Mouse (Mus musculus) cortical plate, adult 2 months (tissue): ENCODE measurements around the gene 1700020D05Rik. TPM values are rescaled to one million over a fixed set of nuclear protein-coding genes. Genes with fewer than 3 reads are reported as not detected.
A peak's percentile ranks its signal among the peaks of the same experiment; 100 is the strongest.

Source experiments
- H3K27ac ChIP-seq: fragments of 200-500 bp; 2 replicates; pipeline ENCODE4 v1.5.1; 2012; ENCODE audit warnings: low read length, control low read depth, inconsistent platforms; ENCODE audit not compliant: insufficient read depth
- H3K4me1 ChIP-seq: fragments of 200-500 bp; 2 replicates; pipeline ENCODE4 v1.6.1; 2011; ENCODE audit warnings: low read length; ENCODE audit not compliant: control insufficient read depth, insufficient read depth
- H3K4me3 ChIP-seq: fragments of 200-500 bp; 2 replicates; pipeline ENCODE4 v1.5.1; 2011; ENCODE audit warnings: mild to moderate bottlenecking, low read length, control low read depth; ENCODE audit not compliant: insufficient read depth
- CTCF ChIP-seq: fragments of 200-500 bp; IDR thresholded peaks from 2 replicates; pipeline ENCODE4 v1.5.1; 2011; ENCODE audit warnings: mild to moderate bottlenecking, control low read depth, low read length; ENCODE audit not compliant: insufficient read depth; ENCODE audit errors: extremely low read depth
- POLR2A ChIP-seq: fragments of 200-500 bp; IDR thresholded peaks from 2 replicates; pipeline ENCODE4 v1.6.1; 2011; ENCODE audit warnings: mild to moderate bottlenecking, low read length, control low read depth; ENCODE audit not compliant: insufficient read depth; ENCODE audit errors: extremely low read depth
- polyA plus RNA-seq: library from polyadenylated mRNA; depleted of rRNA; stranded (reverse); fragments of >200 nt; gene quantifications from 2 replicates; pipeline ENCODE4 v1.2.3, GENCODE M21; 2012

1700020D05Rik gene
- polyA plus RNA-seq, 1 experiment: 4.7 TPM

GRCm38 (mm10) chr19:5477668-5478300, 25.8 kb downstream of the 1700020D05Rik start:
- Histone ChIP-seq H3K4me1 (peaks cover 3% of the 10 kb centered on the region; the same call in 1 of the 2 replicates), H3K4me3 (no peak overlapping the region), H3K27ac (no peak overlapping the region)
- TF ChIP-seq POLR2A (no peak), CTCF (no peak)

DNA sequence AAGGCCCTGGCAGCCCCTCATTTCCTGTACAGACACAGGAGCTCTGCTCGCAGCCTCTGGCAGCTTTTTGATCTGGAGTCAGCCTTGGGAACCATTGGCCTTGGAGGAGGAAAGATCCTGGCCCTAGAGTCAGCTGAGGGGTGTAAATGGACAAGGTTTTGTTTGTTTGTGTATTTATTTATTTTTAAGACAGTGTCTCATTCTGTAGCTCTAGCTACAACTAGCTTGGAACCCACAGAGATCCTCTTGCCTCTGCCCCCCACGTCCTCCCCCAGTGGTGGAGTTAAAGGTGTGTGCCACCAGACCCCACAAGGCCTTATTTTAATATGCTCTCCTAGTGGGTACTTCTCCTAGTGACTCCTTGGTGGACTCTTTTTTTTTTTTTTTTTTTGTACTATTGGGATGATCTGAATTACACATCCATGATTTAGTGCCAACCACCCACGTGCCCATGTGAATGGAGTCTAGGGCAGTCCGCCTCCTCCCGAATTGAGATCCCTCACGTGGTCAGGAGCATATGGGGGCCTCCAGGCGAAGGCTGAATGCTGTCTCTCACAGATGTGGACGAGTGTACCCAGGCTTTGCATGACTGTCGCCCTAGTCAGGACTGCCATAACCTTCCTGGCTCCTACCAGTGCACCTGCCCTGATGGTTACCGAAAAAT, 26.5 kb downstream of the 1700020D05Rik start:
- Histone ChIP-seq H3K4me1 (peaks cover 3% of the 10 kb centered on the region; the same call in 1 of the 2 replicates), H3K27ac (no peak overlapping the region), H3K4me3 (no peak overlapping the region)
- TF ChIP-seq POLR2A: no peak
- TF ChIP-seq CTCF: no peak

- H3K27ac ChIP-seq: peak overlapping the region; percentile 15; the same call in 1 of the 2 replicates
- H3K4me1 ChIP-seq: peaks cover 3% of the 10 kb centered on the region; the same call in 1 of the 2 replicates
- TF ChIP-seq POLR2A (no peak), CTCF (no peak)
- H3K4me3 ChIP-seq: peak overlapping the region; percentile 35
Observed at GRCm38 (mm10) chr19:5475069-5475714, 28.4 kb downstream of the 1700020D05Rik start.

DNA sequence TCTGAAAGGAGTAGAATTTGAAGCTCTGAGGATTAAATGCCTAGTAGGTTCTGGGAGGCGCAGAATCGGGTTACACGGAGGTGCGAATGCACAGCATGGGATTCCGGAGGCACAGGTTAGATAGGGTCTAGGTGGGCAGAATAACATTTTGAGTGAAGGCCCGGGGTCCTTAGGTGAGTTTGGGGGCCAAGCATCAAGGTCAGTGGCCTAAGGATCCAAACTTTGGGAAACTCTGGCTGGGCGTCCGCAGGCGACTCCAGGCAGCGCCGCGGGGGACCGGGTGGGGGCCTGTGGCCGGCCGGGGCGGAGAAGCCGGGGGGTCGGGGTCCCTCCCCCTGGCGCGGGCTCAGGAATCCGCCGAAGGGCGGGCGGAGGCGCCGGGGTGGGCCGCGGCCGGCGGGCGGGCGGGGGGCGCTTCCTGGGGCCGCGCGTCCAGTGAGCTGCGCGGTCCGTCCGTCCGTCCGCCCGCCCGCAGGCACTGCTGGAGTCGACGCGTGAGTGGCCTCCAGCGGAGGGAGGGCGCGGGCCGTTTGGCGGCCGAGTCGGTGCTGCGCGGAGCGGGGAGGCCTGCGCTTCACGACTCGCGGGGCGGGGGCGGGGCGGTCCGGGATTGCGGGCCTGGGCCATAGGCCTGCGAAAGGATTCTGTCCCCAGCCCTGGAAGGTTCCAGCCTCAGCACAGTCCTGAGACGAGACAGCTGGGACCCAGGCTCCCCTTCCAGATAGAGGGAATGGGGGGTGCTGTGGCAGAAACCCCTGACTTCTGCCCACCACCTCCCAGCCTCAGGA, 29.1 kb downstream of the 1700020D05Rik start:
- Histone ChIP-seq H3K4me3 (peak overlapping the region; percentile 35), H3K4me1 (peaks cover 3% of the 10 kb centered on the region; the same call in 1 of the 2 replicates), H3K27ac (peak overlapping the region; percentile 15; the same call in 1 of the 2 replicates)
- TF ChIP-seq CTCF (no peak), POLR2A (no peak)

GRCm38 (mm10) chr19:5473720-5474119, 29.9 kb downstream of the 1700020D05Rik start, which contains the start of gene Efemp2:
TSS of gene Efemp2 (plus strand) at chr19:5473954.
- TF ChIP-seq CTCF: no peak
- TF ChIP-seq POLR2A: peak; percentile 25; the same call in 1 of the 2 replicates
- H3K4me3 ChIP-seq: peak within 1 kb of the TSS; percentile 35
- peak within 1 kb of the TSS; percentile 15; the same call in 1 of the 2 replicates for H3K27ac ChIP-seq
- H3K4me1 ChIP-seq: peaks cover 3% of the 10 kb centered on the region; the same call in 1 of the 2 replicates

DNA sequence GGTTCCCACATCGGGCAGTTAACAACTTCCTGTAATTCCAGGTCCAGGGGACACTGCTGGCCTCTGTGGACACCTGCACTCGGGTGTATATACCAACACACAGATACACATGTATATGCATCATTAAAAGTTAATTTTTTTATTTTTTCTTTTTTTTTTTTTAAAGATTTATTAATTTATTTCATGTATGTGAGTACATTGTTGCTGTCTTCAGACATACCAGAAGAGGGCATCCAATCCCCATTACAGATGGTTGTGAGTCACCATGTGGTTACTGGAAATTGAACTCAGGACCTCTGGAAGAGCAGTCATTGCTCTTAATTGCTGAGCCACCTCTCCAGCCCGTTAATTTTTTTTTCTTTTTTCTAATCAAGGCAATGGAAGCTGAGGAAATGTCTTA, 30.7 kb downstream of the 1700020D05Rik start:
- Histone ChIP-seq H3K4me1 (peaks cover 3% of the 10 kb centered on the region; the same call in 1 of the 2 replicates), H3K27ac (no peak overlapping the region), H3K4me3 (no peak overlapping the region)
- no peak for TF ChIP-seq CTCF
- no peak for TF ChIP-seq POLR2A

DNA sequence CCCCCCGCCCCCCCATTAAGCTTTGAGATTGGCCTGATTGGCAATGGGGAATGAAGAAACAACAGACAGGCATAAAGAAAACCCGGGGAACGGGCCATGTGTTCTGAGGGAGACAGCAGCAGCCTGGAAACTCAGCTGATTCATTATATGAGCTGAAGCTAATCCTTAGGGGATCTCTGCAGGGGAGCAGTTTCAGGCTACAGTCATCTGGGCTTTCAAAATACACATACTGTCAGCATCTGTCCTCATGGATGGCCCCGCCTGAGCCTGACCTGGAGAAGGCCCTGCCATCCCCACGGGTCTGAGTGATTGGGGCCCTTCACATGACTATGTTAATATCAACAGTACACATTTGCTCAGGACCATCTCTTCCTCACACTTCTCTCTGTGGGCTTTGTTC, 31.7 kb downstream of the 1700020D05Rik start:
- H3K4me1 ChIP-seq: no peaks in the 10 kb centered on the region
- TF ChIP-seq POLR2A: no peak
- TF ChIP-seq CTCF: no peak

DNA sequence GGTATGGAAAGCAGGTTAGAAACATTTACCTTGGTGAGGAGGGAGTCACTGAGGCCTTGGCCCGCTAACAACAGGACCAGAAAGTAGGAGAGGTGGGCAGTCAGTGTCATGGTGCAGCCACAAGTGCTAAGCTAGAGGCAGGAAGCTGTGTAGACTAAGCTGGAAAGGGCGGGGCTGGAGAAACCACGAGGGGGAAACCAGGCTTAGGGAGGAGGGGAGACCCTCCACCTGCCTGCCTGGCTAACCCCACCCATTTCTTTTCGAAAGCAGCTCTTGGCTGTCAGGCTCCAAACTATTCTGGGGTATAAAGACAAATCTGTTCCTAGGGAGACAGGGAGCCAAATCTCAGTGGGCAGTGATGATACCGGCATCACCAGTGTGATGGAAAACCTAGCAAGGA, 35.2 kb downstream of the 1700020D05Rik start, which contains the start of gene Ctsw:
Gene Ctsw, minus strand, starts transcription at position 134 of the 400 bp plus-strand sequence.
- Histone ChIP-seq H3K27ac (no peak within 1 kb of the TSS), H3K4me3 (no peak within 1 kb of the TSS), H3K4me1 (no peaks in the 10 kb centered on the region)
- TF ChIP-seq POLR2A: no peak

More for the DNA sequence above, 31.7 kb downstream of the 1700020D05Rik start:
- Histone ChIP-seq H3K27ac (no peak overlapping the region), H3K4me3 (no peak overlapping the region)
